Mouse (Mus musculus) liver, embryonic 15.5 days (tissue): Measurements from ENCODE around the gene Trim66. TPM values are rescaled to one million over a fixed set of nuclear protein-coding genes. Genes with fewer than 3 reads are reported as not detected.
A peak's percentile ranks its signal among the peaks of the same experiment; 100 is the strongest.

Source experiments
- ATAC-seq: fragments of 200-750 bp; cut with Nextera tagmentation; 2 replicates; pipeline ENCODE4 v1.8.0; 2017; ENCODE audit warnings: moderate number of reproducible peaks, mild to moderate bottlenecking, moderate library complexity; ENCODE audit not compliant: insufficient read depth
- H3K27ac ChIP-seq: fragments of 300-500 bp; sonication (generic); replicated peaks from 2 replicates; pipeline ENCODE4 v1.5.1; 2015; ENCODE audit warnings: mild to moderate bottlenecking, inconsistent platforms
- H3K27me3 ChIP-seq: fragments of 300-500 bp; sonication (generic); 2 replicates; pipeline ENCODE4 v1.6.1; 2015; ENCODE audit warnings: mild to moderate bottlenecking, inconsistent platforms
- H3K36me3 ChIP-seq: fragments of 300-500 bp; sonication (generic); replicated peaks from 2 replicates; pipeline ENCODE4 v1.6.1; 2015; ENCODE audit warnings: moderate library complexity, mild to moderate bottlenecking, inconsistent platforms
- H3K4me1 ChIP-seq: fragments of 300-500 bp; sonication (generic); replicated peaks from 2 replicates; pipeline ENCODE4 v1.6.1; 2015; ENCODE audit warnings: inconsistent platforms
- H3K4me2 ChIP-seq: fragments of 300-500 bp; sonication (generic); 2 replicates; pipeline ENCODE4 v1.6.1; 2015; ENCODE audit warnings: moderate library complexity, mild to moderate bottlenecking, inconsistent platforms
- H3K4me3 ChIP-seq: fragments of 300-500 bp; sonication (generic); replicated peaks from 2 replicates; pipeline ENCODE4 v1.5.1; 2015; ENCODE audit warnings: mild to moderate bottlenecking, inconsistent platforms
- H3K9ac ChIP-seq: fragments of 300-500 bp; sonication (generic); 2 replicates; pipeline ENCODE4 v1.6.1; 2015; ENCODE audit warnings: moderate library complexity, mild to moderate bottlenecking, inconsistent platforms
- H3K9me3 ChIP-seq: fragments of 300-500 bp; sonication (generic); replicated peaks from 2 replicates; pipeline ENCODE4 v1.6.1; 2016; ENCODE audit warnings: inconsistent platforms
- WGBS: fragments of 180-500 bp; shearing (Covaris S2); methylation state at CpG from one replicate; pipeline ENCODE4 v1.1.7; 2015; ENCODE audit warnings: mixed read lengths; ENCODE audit not compliant: insufficient replicate concordance; 5-methylcytosine and 5-hydroxymethylcytosine counted together
- polyA plus RNA-seq: library from polyadenylated mRNA; unstranded; fragments of >200 nt; fragmentation: Nextera tagmentation; extraction: Ambion mirVana; gene quantifications from 2 replicates; pipeline ENCODE4 v1.2.1, GENCODE M21; 2015

Gene Trim66
- polyA plus RNA-seq, result not detected in 2 replicates

- no peaks in the 10 kb centered on the region for H3K9me3 ChIP-seq
- no peak within 1 kb of the TSS for H3K4me3 ChIP-seq
- peaks cover 25% of the 10 kb centered on the region for H3K4me1 ChIP-seq
- no peak for ATAC-seq
- WGBS, result 72% methylated on average over 4 of the region's 4 CpGs
- H3K27me3 ChIP-seq, result peaks cover 5% of the 10 kb centered on the region; the same call in 1 of the 2 replicates
- no peaks in the 10 kb centered on the region for H3K36me3 ChIP-seq
- no peak within 1 kb of the TSS for H3K27ac ChIP-seq
- H3K4me2 ChIP-seq, result no peak within 1 kb of the TSS
- no peak within 1 kb of the TSS for H3K9ac ChIP-seq
Observed at GRCm38 (mm10) chr7:109508034-109508433, at the start of gene Trim66. Gene Trim66, minus strand, starts transcription at chr7:109508134.

- Histone ChIP-seq H3K9ac (no peak overlapping the region), H3K36me3 (peaks cover 15% of the 10 kb centered on the region; the same call in 1 of the 2 replicates), H3K27ac (no peak overlapping the region), H3K9me3 (no peaks in the 10 kb centered on the region), H3K4me2 (no peak overlapping the region), H3K4me1 (no peaks in the 10 kb centered on the region; the same call in 1 of the 2 replicates), H3K4me3 (no peak overlapping the region), H3K27me3 (no peaks in the 10 kb centered on the region)
- 76% methylated on average over 5 of the region's 5 CpGs for WGBS
- no peak for ATAC-seq
Observed at GRCm38 (mm10) chr7:109546726-109547125, 38.8 kb upstream of the Trim66 start.

GRCm38 (mm10) chr7:109546186-109546585 is 38.3 kb upstream of the Trim66 start:
- Histone ChIP-seq H3K27me3 (no peaks in the 10 kb centered on the region), H3K36me3 (peaks cover 19% of the 10 kb centered on the region; the same call in 1 of the 2 replicates), H3K9me3 (no peaks in the 10 kb centered on the region), H3K4me2 (no peak overlapping the region), H3K4me3 (no peak overlapping the region), H3K4me1 (no peaks in the 10 kb centered on the region; the same call in 1 of the 2 replicates), H3K9ac (no peak overlapping the region), H3K27ac (no peak overlapping the region)
- WGBS, result 75% methylated on average over 2 of the region's 2 CpGs
- ATAC-seq, result no peak

GRCm38 (mm10) chr7:109545255-109545993 is 37.5 kb upstream of the Trim66 start:
- Histone ChIP-seq H3K9ac (no peak overlapping the region), H3K9me3 (no peaks in the 10 kb centered on the region), H3K27me3 (no peaks in the 10 kb centered on the region), H3K4me3 (no peak overlapping the region), H3K27ac (no peak overlapping the region), H3K36me3 (peaks cover 23% of the 10 kb centered on the region; the same call in 1 of the 2 replicates), H3K4me2 (no peak overlapping the region), H3K4me1 (no peaks in the 10 kb centered on the region; the same call in 1 of the 2 replicates)
- WGBS, result 57% methylated on average over 10 of the region's 10 CpGs
- ATAC-seq, result no peak

GRCm38 (mm10) chr7:109544792-109545191 is 36.9 kb upstream of the Trim66 start:
- H3K27me3 ChIP-seq, result no peaks in the 10 kb centered on the region
- no peak overlapping the region for H3K4me3 ChIP-seq
- H3K4me2 ChIP-seq, result no peak overlapping the region
- H3K9me3 ChIP-seq, result no peaks in the 10 kb centered on the region
- WGBS, result 52% methylated on average over 5 of the region's 5 CpGs
- H3K4me1 ChIP-seq, result no peaks in the 10 kb centered on the region; the same call in 1 of the 2 replicates
- H3K36me3 ChIP-seq, result peaks cover 25% of the 10 kb centered on the region; the same call in 1 of the 2 replicates
- no peak overlapping the region for H3K9ac ChIP-seq
- H3K27ac ChIP-seq, result no peak overlapping the region
- no peak for ATAC-seq

GRCm38 (mm10) chr7:109542364-109542628 is 34.4 kb upstream of the Trim66 start:
- no peak for ATAC-seq
- H3K9me3 ChIP-seq, result no peaks in the 10 kb centered on the region
- H3K27me3 ChIP-seq, result no peaks in the 10 kb centered on the region
- H3K27ac ChIP-seq, result no peak overlapping the region
- H3K9ac ChIP-seq, result no peak overlapping the region
- 47% methylated on average over 3 of the region's 3 CpGs for WGBS
- peaks cover 29% of the 10 kb centered on the region for H3K36me3 ChIP-seq
- H3K4me1 ChIP-seq, result no peaks in the 10 kb centered on the region; the same call in 1 of the 2 replicates
- no peak overlapping the region for H3K4me2 ChIP-seq
- H3K4me3 ChIP-seq, result no peak overlapping the region

- Histone ChIP-seq H3K27ac (no peak overlapping the region), H3K4me2 (no peak overlapping the region), H3K27me3 (no peaks in the 10 kb centered on the region), H3K36me3 (peaks cover 29% of the 10 kb centered on the region), H3K4me3 (no peak overlapping the region), H3K9ac (no peak overlapping the region), H3K4me1 (no peaks in the 10 kb centered on the region; the same call in 1 of the 2 replicates), H3K9me3 (no peaks in the 10 kb centered on the region)
- ATAC-seq, result peak; percentile 35; the same call in 1 of the 2 replicates
- 36% methylated on average over 10 of the region's 10 CpGs for WGBS
Observed at GRCm38 (mm10) chr7:109541609-109542363, 33.9 kb upstream of the Trim66 start.

- Histone ChIP-seq H3K4me2 (no peak overlapping the region), H3K9ac (no peak overlapping the region), H3K36me3 (peaks cover 29% of the 10 kb centered on the region), H3K9me3 (no peaks in the 10 kb centered on the region), H3K27me3 (no peaks in the 10 kb centered on the region), H3K27ac (no peak overlapping the region), H3K4me3 (no peak overlapping the region), H3K4me1 (no peaks in the 10 kb centered on the region; the same call in 1 of the 2 replicates)
- no peak for ATAC-seq
Observed at GRCm38 (mm10) chr7:109540902-109541301, 33.0 kb upstream of the Trim66 start.

GRCm38 (mm10) chr7:109536451-109536946 is 28.6 kb upstream of the Trim66 start:
- H3K27me3 ChIP-seq, result no peaks in the 10 kb centered on the region
- H3K27ac ChIP-seq, result no peak overlapping the region
- no peak overlapping the region for H3K9ac ChIP-seq
- no peaks in the 10 kb centered on the region for H3K4me1 ChIP-seq
- no peak overlapping the region for H3K4me3 ChIP-seq
- H3K9me3 ChIP-seq, result no peaks in the 10 kb centered on the region
- 79% methylated on average over 4 of the region's 4 CpGs for WGBS
- no peak for ATAC-seq
- H3K4me2 ChIP-seq, result no peak overlapping the region
- H3K36me3 ChIP-seq, result peaks cover 16% of the 10 kb centered on the region

GRCm38 (mm10) chr7:109534921-109535320 is 27.0 kb upstream of the Trim66 start:
- no peak overlapping the region for H3K9ac ChIP-seq
- WGBS, result 71% methylated on average over 3 of the region's 3 CpGs
- no peaks in the 10 kb centered on the region for H3K27me3 ChIP-seq
- H3K4me3 ChIP-seq, result no peak overlapping the region
- ATAC-seq, result no peak
- H3K4me1 ChIP-seq, result 0 out of 2 replicates have a peak, but pooled peaks cover 3% of the 10 kb centered on the region
- no peaks in the 10 kb centered on the region for H3K9me3 ChIP-seq
- peaks cover 15% of the 10 kb centered on the region for H3K36me3 ChIP-seq
- H3K27ac ChIP-seq, result no peak overlapping the region
- no peak overlapping the region for H3K4me2 ChIP-seq

GRCm38 (mm10) chr7:109533888-109534287 is 26.0 kb upstream of the Trim66 start:
- no peaks in the 10 kb centered on the region for H3K27me3 ChIP-seq
- ATAC-seq, result no peak
- H3K36me3 ChIP-seq, result peaks cover 12% of the 10 kb centered on the region
- 74% methylated on average over 4 of the region's 4 CpGs for WGBS
- H3K4me2 ChIP-seq, result no peak overlapping the region
- H3K4me1 ChIP-seq, result 0 out of 2 replicates have a peak, but pooled peaks cover 3% of the 10 kb centered on the region
- H3K9ac ChIP-seq, result no peak overlapping the region
- H3K27ac ChIP-seq, result no peak overlapping the region
- no peak overlapping the region for H3K4me3 ChIP-seq
- H3K9me3 ChIP-seq, result no peaks in the 10 kb centered on the region
